Mouse (Mus musculus) kidney, postnatal 14 days (tissue): ENCODE results near the gene Zik1.

ENCODE experiments used
- DNase-seq: peaks from one replicate; pipeline ENCODE4 v3.0.0; 2022; ENCODE audit warnings: mixed read lengths

The Zik1 gene

GRCm38 (mm10) chr7:10494786-10495521 is at the start of gene Zik1:
Zik1 (minus strand) TSS chr7:10495394.
- DNase-seq = peak; percentile 67

- DNase-seq = no peak
These were observed 384 bp upstream of the Zik1 start for GRCm38 (mm10) chr7:10495578-10495977.

GRCm38 (mm10) chr7:10480588-10481233 is 14.5 kb downstream of the Zik1 start:
- no peak for DNase-seq

DNA sequence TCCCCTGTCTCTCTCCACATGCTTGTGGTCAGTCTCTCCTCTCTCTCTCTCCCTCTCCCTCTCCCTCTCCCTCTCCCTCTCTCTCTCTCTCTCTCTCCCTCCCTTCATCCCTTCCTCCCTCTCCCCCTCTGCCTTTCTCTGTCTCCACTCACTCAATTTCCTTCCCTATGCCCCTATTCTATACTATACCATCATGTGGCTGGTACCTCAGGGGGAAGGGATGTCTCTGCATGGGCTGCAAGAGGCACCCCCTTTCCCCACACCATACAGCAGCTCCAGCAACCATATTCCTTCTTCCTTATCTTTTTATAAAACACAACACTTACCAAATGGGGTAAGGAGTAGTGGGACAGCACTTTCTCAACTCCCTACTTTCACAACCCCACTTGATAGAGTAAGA is 15.4 kb downstream of the Zik1 start:
- no peak for DNase-seq

DNA sequence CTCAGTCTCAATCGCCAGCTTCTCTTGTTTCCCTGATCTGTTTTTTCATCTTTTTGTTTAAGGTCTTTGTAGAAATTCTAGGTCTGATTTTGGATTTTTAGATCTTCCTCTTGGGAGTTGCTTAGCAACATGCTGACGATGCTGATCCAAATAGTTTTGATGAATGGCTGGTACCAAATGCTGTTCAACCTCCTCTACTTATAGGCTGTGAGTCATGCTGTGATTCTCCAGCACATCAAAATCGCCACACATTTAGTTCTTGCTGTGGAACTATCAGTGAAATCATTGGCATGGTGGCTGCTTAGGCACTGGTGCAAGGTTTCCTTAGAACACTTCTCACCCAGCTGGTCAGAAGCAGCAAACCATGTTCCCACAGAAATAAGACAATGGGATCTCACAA is 37.0 kb downstream of the Zik1 start:
- no peak for DNase-seq

DNA sequence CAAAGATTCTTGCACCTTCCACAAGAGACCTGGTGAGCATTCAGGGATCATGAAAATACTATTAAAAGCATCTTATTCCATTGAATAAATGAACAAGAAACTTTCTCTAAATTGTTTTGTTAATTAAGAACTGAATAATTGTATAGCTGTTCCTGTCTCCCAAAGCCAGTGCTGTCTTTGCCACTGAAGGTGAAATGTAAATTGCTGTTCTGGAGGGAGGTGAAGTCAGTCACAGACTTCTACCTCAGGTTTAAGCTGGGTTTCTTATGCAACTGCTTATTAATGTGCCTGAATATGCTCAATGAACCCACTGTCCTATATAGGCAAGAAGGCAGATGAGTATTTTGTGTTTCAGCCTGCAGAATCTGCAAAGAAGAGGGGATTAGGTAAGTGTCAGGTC is 52.2 kb downstream of the Zik1 start, which contains the start of gene Vmn1r67:
TSS of gene Vmn1r67 (plus strand) at position 301 of the 400 bp plus-strand sequence.
- no peak for DNase-seq
